Mouse (Mus musculus): ENCODE results near the gene Ctrc. TPM values are rescaled to one million over a fixed set of nuclear protein-coding genes. Genes with fewer than 3 reads are reported as not detected.

The Ctrc gene
- polyA plus RNA-seq, 1 experiment from 2014 or later: not detected

GRCm38 (mm10) chr4:141865006-141865405 is 18.8 kb upstream of the Ctrc start:
- Histone ChIP-seq H3K27me3 (replicated peaks; ENCODE audit: low read depth, poor library complexity, severe bottlenecking) (no peaks in the 10 kb centered on the region), H3K36me3 (replicated peaks) (peaks cover 15% of the 10 kb centered on the region), H3K9me3 (no peaks in the 10 kb centered on the region), H3K4me3 (no peak overlapping the region), H3K4me1 (peaks cover 28% of the 10 kb centered on the region), H3K27ac (replicated peaks) (no peak overlapping the region)
- WGBS: 94% methylated on average over 5 of the region's 5 CpGs
- no peak for DNase-seq (ENCODE audit: low spot score)

- Histone ChIP-seq H3K4me3 (no peak overlapping the region), H3K36me3 (replicated peaks) (peaks cover 20% of the 10 kb centered on the region)
Measured at GRCm38 (mm10) chr4:141864506-141864905, 18.3 kb upstream of the Ctrc start.

DNA sequence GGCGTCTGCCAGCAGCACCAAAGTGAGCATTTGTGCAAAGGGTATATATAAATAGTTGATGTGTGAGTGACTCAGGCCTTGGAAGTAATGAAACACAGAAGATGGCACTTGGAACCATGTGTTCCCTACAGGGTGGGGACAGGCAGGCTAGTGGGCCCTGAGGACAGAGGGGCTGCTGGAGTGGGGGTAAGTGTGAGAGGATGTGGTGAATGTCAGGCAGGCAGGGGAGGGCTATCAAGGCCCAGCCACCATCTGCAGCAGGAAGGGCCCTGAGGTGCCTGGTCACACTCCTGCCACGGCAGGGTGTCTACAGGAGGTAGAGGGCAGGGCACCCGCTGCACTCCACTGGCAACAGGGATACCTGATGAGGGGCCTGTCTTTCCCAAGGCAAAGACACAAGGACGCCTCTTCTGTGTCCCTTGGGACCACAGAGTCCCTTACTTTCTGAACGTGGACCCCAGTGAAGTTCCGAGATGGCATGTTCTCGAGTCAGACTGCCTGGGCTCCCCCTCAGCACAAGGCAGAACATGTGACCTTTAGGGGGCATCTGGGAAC is 17.6 kb upstream of the Ctrc start:
- Histone ChIP-seq H3K36me3 (replicated peaks) (peaks cover 27% of the 10 kb centered on the region), H3K4me3 (no peak overlapping the region), H3K4me1 (peaks cover 21% of the 10 kb centered on the region), H3K9me3 (no peaks in the 10 kb centered on the region), H3K27me3 (replicated peaks; ENCODE audit: low read depth, poor library complexity, severe bottlenecking) (no peaks in the 10 kb centered on the region), H3K27ac (replicated peaks) (0 out of 2 replicates have a peak overlapping the region, but pooled peaks have one; percentile 25)
- DNase-seq (ENCODE audit: low spot score): no peak
- 88% methylated on average over 7 of the region's 7 CpGs for WGBS

More at GRCm38 (mm10) chr4:141864506-141864905, 18.3 kb upstream of the Ctrc start:
- Histone ChIP-seq H3K27ac (replicated peaks) (no peak overlapping the region), H3K27me3 (replicated peaks; ENCODE audit: low read depth, poor library complexity, severe bottlenecking) (no peaks in the 10 kb centered on the region), H3K4me1 (peaks cover 23% of the 10 kb centered on the region), H3K9me3 (no peaks in the 10 kb centered on the region)
- WGBS: 93% methylated on average over 8 of the region's 8 CpGs
- no peak for DNase-seq (ENCODE audit: low spot score)

- DNase-seq (ENCODE audit: low spot score): no peak
- H3K4me3 ChIP-seq: no peak overlapping the region
- no peaks in the 10 kb centered on the region for H3K27me3 ChIP-seq (replicated peaks; ENCODE audit: low read depth, poor library complexity, severe bottlenecking)
- no peaks in the 10 kb centered on the region for H3K9me3 ChIP-seq
- H3K27ac ChIP-seq (replicated peaks): no peak overlapping the region
- H3K36me3 ChIP-seq (replicated peaks): peaks cover 30% of the 10 kb centered on the region
- peaks cover 21% of the 10 kb centered on the region for H3K4me1 ChIP-seq
- 81% methylated on average over 5 of the region's 5 CpGs for WGBS
Measured at GRCm38 (mm10) chr4:141862867-141863266, 16.7 kb upstream of the Ctrc start.

DNA sequence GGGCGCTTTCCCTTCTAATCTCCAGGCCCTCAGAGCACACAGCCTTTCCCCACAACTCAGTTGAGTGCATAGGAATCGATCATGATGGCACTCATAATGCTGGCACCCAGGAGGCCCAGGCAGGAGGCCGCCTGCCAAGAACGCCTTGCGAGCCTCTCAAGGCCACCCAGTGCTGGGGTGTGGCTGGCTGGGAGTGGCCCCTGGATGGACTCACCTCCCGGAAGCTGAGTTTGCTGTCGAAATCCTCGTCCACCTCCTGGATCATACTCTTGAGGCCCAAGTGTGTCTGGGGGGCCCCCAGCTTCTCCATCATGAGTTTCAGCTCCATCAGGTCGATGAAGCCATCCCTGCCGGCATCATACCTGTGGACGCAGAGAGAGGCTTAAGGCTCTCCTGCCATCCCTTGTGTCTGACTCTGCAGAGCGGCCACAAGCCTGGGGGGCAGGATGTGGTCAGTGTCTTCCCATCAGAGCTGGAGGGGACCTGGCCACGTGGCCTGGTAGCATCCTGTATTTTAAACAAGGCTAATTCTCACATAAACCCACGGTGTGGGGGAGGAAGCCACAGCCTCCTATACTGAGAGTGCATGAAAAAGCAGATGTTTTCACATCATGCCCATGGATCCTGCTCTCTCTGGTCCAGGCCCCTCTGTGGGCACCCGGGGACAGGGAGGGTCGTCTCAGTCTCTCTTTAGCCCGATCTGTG is 15.6 kb upstream of the Ctrc start:
- no peak overlapping the region for H3K27ac ChIP-seq (replicated peaks)

GRCm38 (mm10) chr4:141860246-141860841 is 14.2 kb upstream of the Ctrc start:
- no peak overlapping the region for H3K4me3 ChIP-seq
- no peak for DNase-seq (ENCODE audit: low spot score)
- 74% methylated on average over 19 of the region's 19 CpGs for WGBS
- peaks cover 12% of the 10 kb centered on the region for H3K4me1 ChIP-seq
- H3K9me3 ChIP-seq: no peaks in the 10 kb centered on the region
- no peak overlapping the region for H3K27ac ChIP-seq (replicated peaks)
- H3K27me3 ChIP-seq (replicated peaks; ENCODE audit: low read depth, poor library complexity, severe bottlenecking): no peaks in the 10 kb centered on the region
- peaks cover 30% of the 10 kb centered on the region for H3K36me3 ChIP-seq (replicated peaks)

More for the DNA sequence above, 15.6 kb upstream of the Ctrc start:
- DNase-seq (ENCODE audit: low spot score): no peak
- Histone ChIP-seq H3K4me3 (no peak overlapping the region), H3K27me3 (replicated peaks; ENCODE audit: low read depth, poor library complexity, severe bottlenecking) (no peaks in the 10 kb centered on the region), H3K36me3 (replicated peaks) (peaks cover 30% of the 10 kb centered on the region), H3K9me3 (no peaks in the 10 kb centered on the region), H3K4me1 (peaks cover 12% of the 10 kb centered on the region)
- WGBS: 88% methylated on average over 17 of the region's 17 CpGs

DNA sequence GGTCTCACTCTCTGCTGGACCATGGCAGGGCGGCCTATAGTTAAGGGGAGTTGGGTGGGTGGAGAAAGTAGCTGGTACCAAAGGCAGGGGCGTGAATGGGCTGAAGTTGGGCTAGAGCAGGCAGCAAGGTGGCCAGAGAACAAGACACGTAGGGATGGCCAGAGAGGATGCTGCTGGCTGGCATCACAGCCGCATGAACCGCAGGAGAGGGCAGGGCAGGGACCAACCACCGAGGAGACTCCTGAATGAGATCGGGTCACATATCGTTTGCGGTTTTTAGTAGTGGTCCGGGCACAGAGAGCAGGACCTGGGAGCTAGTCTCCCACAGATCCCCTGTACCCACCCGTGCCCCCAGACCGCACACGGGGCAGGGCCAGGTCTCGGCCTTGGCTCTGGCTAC is 13.2 kb upstream of the Ctrc start:
- H3K4me3 ChIP-seq: no peak overlapping the region
- H3K9me3 ChIP-seq: no peaks in the 10 kb centered on the region
- DNase-seq (ENCODE audit: low spot score): no peak
- peaks cover 30% of the 10 kb centered on the region for H3K36me3 ChIP-seq (replicated peaks)
- peaks cover 12% of the 10 kb centered on the region for H3K4me1 ChIP-seq
- H3K27ac ChIP-seq (replicated peaks): no peak overlapping the region
- no peaks in the 10 kb centered on the region for H3K27me3 ChIP-seq (replicated peaks; ENCODE audit: low read depth, poor library complexity, severe bottlenecking)
- 93% methylated on average over 14 of the region's 14 CpGs for WGBS

GRCm38 (mm10) chr4:141858501-141858900 is 12.3 kb upstream of the Ctrc start:
- 92% methylated on average over 20 of the region's 20 CpGs for WGBS
- H3K4me1 ChIP-seq: peaks cover 7% of the 10 kb centered on the region
- DNase-seq (ENCODE audit: low spot score): no peak
- peaks cover 30% of the 10 kb centered on the region for H3K36me3 ChIP-seq (replicated peaks)
- H3K27me3 ChIP-seq (replicated peaks; ENCODE audit: low read depth, poor library complexity, severe bottlenecking): no peaks in the 10 kb centered on the region
- no peak overlapping the region for H3K4me3 ChIP-seq
- no peak overlapping the region for H3K27ac ChIP-seq (replicated peaks)
- H3K9me3 ChIP-seq: no peaks in the 10 kb centered on the region; the same call in 1 of the 2 replicates

GRCm38 (mm10) chr4:141857422-141857930 is 11.3 kb upstream of the Ctrc start:
- Histone ChIP-seq H3K36me3 (replicated peaks) (peaks cover 30% of the 10 kb centered on the region), H3K27me3 (replicated peaks; ENCODE audit: low read depth, poor library complexity, severe bottlenecking) (no peaks in the 10 kb centered on the region), H3K27ac (replicated peaks) (no peak overlapping the region), H3K4me3 (no peak overlapping the region), H3K4me1 (no peaks in the 10 kb centered on the region; the same call in 1 of the 2 replicates), H3K9me3 (peaks cover 3% of the 10 kb centered on the region; the same call in 1 of the 2 replicates)
- peak; percentile 88 for DNase-seq (ENCODE audit: low spot score)
- WGBS: 20% methylated on average over 10 of the region's 10 CpGs

- Histone ChIP-seq H3K9me3 (peaks cover 3% of the 10 kb centered on the region; the same call in 1 of the 2 replicates), H3K36me3 (replicated peaks) (no peaks in the 10 kb centered on the region), H3K4me3 (no peak overlapping the region), H3K4me1 (no peaks in the 10 kb centered on the region; the same call in 1 of the 2 replicates), H3K27ac (replicated peaks) (no peak overlapping the region), H3K27me3 (replicated peaks; ENCODE audit: low read depth, poor library complexity, severe bottlenecking) (no peaks in the 10 kb centered on the region)
- DNase-seq (ENCODE audit: low spot score): peak; percentile 66
- WGBS: 83% methylated on average over 9 of the region's 9 CpGs
Measured at GRCm38 (mm10) chr4:141853437-141853836, 7.3 kb upstream of the Ctrc start.

- no peaks in the 10 kb centered on the region for H3K4me1 ChIP-seq
- no peaks in the 10 kb centered on the region for H3K36me3 ChIP-seq (replicated peaks)
- no peaks in the 10 kb centered on the region for H3K9me3 ChIP-seq
- no peak overlapping the region for H3K4me3 ChIP-seq
- 74% methylated on average over 5 of the region's 5 CpGs for WGBS
- H3K27me3 ChIP-seq (replicated peaks; ENCODE audit: low read depth, poor library complexity, severe bottlenecking): no peaks in the 10 kb centered on the region
- DNase-seq (ENCODE audit: low spot score): no peak
- H3K27ac ChIP-seq (replicated peaks): no peak overlapping the region
Measured at GRCm38 (mm10) chr4:141834536-141835095, 11.5 kb downstream of the Ctrc start.

- Histone ChIP-seq H3K27me3 (replicated peaks; ENCODE audit: low read depth, poor library complexity, severe bottlenecking) (no peaks in the 10 kb centered on the region), H3K36me3 (replicated peaks) (no peaks in the 10 kb centered on the region), H3K9me3 (no peaks in the 10 kb centered on the region), H3K4me1 (no peaks in the 10 kb centered on the region), H3K4me3 (no peak overlapping the region), H3K27ac (replicated peaks) (no peak overlapping the region; the same call in 1 of the 2 replicates)
- 49% methylated on average over 1 of the region's 1 CpGs for WGBS
- DNase-seq (ENCODE audit: low spot score): no peak
Measured at GRCm38 (mm10) chr4:141833911-141834310, 12.2 kb downstream of the Ctrc start.
